Mouse (Mus musculus): ENCODE measurements at regions not wholly inside any gene's neighbourhood (a gene's known extent, or its start where the extent isn't known, plus 50 kb on each side); places are given as distances from the start of the nearest gene placed in this dataset.

DNA sequence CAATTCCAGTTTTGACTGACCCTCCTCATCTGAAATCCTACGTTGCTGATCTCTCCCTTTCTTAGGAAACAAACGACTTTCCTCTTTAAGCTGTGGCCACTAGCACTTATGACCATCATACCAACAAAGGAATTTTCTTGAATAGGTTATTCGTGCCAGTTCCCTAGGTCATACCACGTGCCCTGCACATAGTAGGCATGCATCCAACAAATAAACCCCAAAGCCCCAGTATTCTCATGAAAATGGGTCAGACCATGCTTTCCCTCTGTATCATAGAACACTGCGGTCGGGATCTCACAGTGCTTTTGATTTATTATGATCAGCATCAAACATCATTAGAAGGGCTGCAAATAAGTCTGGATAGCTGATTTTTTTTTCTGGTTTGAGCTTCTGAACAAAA, 139.4 kb downstream of the Emp1 start:
- DNase-seq (ENCODE audit: low read depth, low spot score), result no peak
- Histone ChIP-seq H3K4me1 (ENCODE audit: control insufficient read depth in 2 of 2, insufficient read depth in 2 of 2, low read length in 2 of 2, poor library complexity in 1 of 2) (no peaks in the 10 kb centered on the region), H3K4me3 (ENCODE audit: insufficient read depth in 1 of 2, low read depth in 1 of 2, low read length in 2 of 2, poor library complexity in 1 of 2, severe bottlenecking in 1 of 2) (no peak overlapping the region), H3K27ac (ENCODE audit: insufficient read depth, low read depth, low read length, poor library complexity, severe bottlenecking) (no peak overlapping the region), H3K36me3 (ENCODE audit: control insufficient read depth, insufficient read depth, low read length, poor library complexity, severe bottlenecking) (no peaks in the 10 kb centered on the region), H3K9me3 (ENCODE audit: control insufficient read depth, insufficient read depth, low read depth, low read length) (no peaks in the 10 kb centered on the region), H3K9ac (ENCODE audit: insufficient read depth, low read depth, low read length, poor library complexity, severe bottlenecking) (no peak overlapping the region)
- in situ Hi-C loops (cut with MboI; ENCODE audit: low sequenced_read_pairs in 2 of 2, unreplicated experiment in 2 of 2), result no loop called here
- no peak for TF ChIP-seq HCFC1 (IDR thresholded peaks at IDR 0.05; ENCODE audit: borderline replicate concordance, insufficient read depth, low read length)
- no peak for TF ChIP-seq CHD2 (IDR thresholded peaks at IDR 0.05; ENCODE audit: low read depth, low read length)
- TF ChIP-seq MAFK (IDR thresholded peaks at IDR 0.05; ENCODE audit: insufficient read depth, low read depth, low read length), result no peak
- TF ChIP-seq ZC3H11A (IDR thresholded peaks at IDR 0.05; ENCODE audit: borderline replicate concordance, low read depth, low read length), result no peak
- no peak for TF ChIP-seq ZNF384 (IDR thresholded peaks at IDR 0.05; ENCODE audit: low read depth, low read length)

GRCm38 (mm10) chr6:135502405-135502804, 140.1 kb downstream of the Emp1 start:
- no peaks in the 10 kb centered on the region for H3K9me3 ChIP-seq (ENCODE audit: control insufficient read depth, insufficient read depth, low read depth, low read length)
- no peak overlapping the region for H3K9ac ChIP-seq (ENCODE audit: insufficient read depth, low read depth, low read length, poor library complexity, severe bottlenecking)
- TF ChIP-seq CHD2 (IDR thresholded peaks at IDR 0.05; ENCODE audit: low read depth, low read length) (no peak), HCFC1 (IDR thresholded peaks at IDR 0.05; ENCODE audit: borderline replicate concordance, insufficient read depth, low read length) (no peak), ZC3H11A (IDR thresholded peaks at IDR 0.05; ENCODE audit: borderline replicate concordance, low read depth, low read length) (no peak), ZNF384 (IDR thresholded peaks at IDR 0.05; ENCODE audit: low read depth, low read length) (no peak), MAFK (IDR thresholded peaks at IDR 0.05; ENCODE audit: insufficient read depth, low read depth, low read length) (no peak)
- in situ Hi-C loops (cut with MboI; ENCODE audit: low sequenced_read_pairs in 2 of 2, unreplicated experiment in 2 of 2), result no loop called here
- H3K27ac ChIP-seq (ENCODE audit: insufficient read depth, low read depth, low read length, poor library complexity, severe bottlenecking), result no peak overlapping the region
- DNase-seq (ENCODE audit: low read depth, low spot score), result no peak
- no peaks in the 10 kb centered on the region for H3K4me1 ChIP-seq (ENCODE audit: control insufficient read depth in 2 of 2, insufficient read depth in 2 of 2, low read length in 2 of 2, poor library complexity in 1 of 2)
- no peak overlapping the region for H3K4me3 ChIP-seq (ENCODE audit: insufficient read depth in 1 of 2, low read depth in 1 of 2, low read length in 2 of 2, poor library complexity in 1 of 2, severe bottlenecking in 1 of 2)
- H3K36me3 ChIP-seq (ENCODE audit: control insufficient read depth, insufficient read depth, low read length, poor library complexity, severe bottlenecking), result no peaks in the 10 kb centered on the region

DNA sequence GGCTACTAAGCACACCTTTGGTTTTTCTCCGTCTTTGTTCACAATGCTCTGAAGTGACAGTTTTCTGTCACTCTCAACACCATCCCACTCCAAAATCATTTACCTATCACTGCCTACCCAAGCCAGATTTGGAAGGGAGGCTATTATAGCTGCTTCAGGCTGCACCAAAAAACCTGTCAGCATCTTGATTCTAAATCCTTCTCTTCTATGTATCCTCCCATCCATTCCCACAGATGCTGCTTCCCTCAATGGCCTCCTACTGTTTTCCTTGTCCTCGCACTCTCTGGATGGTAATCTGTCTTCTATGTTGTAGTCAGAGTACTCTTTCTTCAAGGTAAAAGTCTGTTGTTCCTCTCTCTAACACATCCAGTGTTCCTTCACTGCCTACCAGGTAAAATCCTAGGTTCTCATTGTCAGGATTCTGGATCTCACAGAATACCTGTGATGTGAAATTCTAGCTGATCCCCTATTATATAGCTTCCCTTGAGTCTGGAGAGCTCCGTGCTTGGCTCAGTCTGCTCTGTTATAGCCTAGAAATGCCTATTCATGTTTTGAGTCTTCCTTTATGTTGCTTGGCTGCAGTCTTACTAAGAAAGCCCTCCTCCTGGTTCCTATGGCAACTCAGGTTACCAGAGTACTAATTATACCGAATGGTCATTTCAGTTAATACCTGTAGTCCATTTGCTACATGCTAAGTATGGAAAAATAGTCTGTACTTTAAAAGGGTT, 156.5 kb downstream of the Emp1 start:
- in situ Hi-C loops (cut with MboI; ENCODE audit: low sequenced_read_pairs in 2 of 2, unreplicated experiment in 2 of 2), result no loop called here
- no peak overlapping the region for H3K4me3 ChIP-seq (ENCODE audit: insufficient read depth in 1 of 2, low read depth in 1 of 2, low read length in 2 of 2, poor library complexity in 1 of 2, severe bottlenecking in 1 of 2)
- H3K36me3 ChIP-seq (ENCODE audit: control insufficient read depth, insufficient read depth, low read length, poor library complexity, severe bottlenecking), result no peaks in the 10 kb centered on the region
- H3K4me1 ChIP-seq (ENCODE audit: control insufficient read depth in 2 of 2, insufficient read depth in 2 of 2, low read length in 2 of 2, poor library complexity in 1 of 2), result no peaks in the 10 kb centered on the region
- H3K9me3 ChIP-seq (ENCODE audit: control insufficient read depth, insufficient read depth, low read depth, low read length), result no peaks in the 10 kb centered on the region
- TF ChIP-seq MAFK (IDR thresholded peaks at IDR 0.05; ENCODE audit: insufficient read depth, low read depth, low read length), result no peak
- no peak for TF ChIP-seq HCFC1 (IDR thresholded peaks at IDR 0.05; ENCODE audit: borderline replicate concordance, insufficient read depth, low read length)
- no peak for TF ChIP-seq CHD2 (IDR thresholded peaks at IDR 0.05; ENCODE audit: low read depth, low read length)
- no peak for TF ChIP-seq ZNF384 (IDR thresholded peaks at IDR 0.05; ENCODE audit: low read depth, low read length)
- no peak for TF ChIP-seq ZC3H11A (IDR thresholded peaks at IDR 0.05; ENCODE audit: borderline replicate concordance, low read depth, low read length)
- no peak overlapping the region for H3K27ac ChIP-seq (ENCODE audit: insufficient read depth, low read depth, low read length, poor library complexity, severe bottlenecking)
- no peak overlapping the region for H3K9ac ChIP-seq (ENCODE audit: insufficient read depth, low read depth, low read length, poor library complexity, severe bottlenecking)
- DNase-seq (ENCODE audit: low read depth, low spot score), result no peak

- DNase-seq (ENCODE audit: low read depth, low spot score), result no peak
- in situ Hi-C loops (cut with MboI; ENCODE audit: low sequenced_read_pairs in 2 of 2, unreplicated experiment in 2 of 2), result no loop called here
- Histone ChIP-seq H3K4me3 (ENCODE audit: insufficient read depth in 1 of 2, low read depth in 1 of 2, low read length in 2 of 2, poor library complexity in 1 of 2, severe bottlenecking in 1 of 2) (no peak overlapping the region), H3K9ac (ENCODE audit: insufficient read depth, low read depth, low read length, poor library complexity, severe bottlenecking) (no peak overlapping the region), H3K27ac (ENCODE audit: insufficient read depth, low read depth, low read length, poor library complexity, severe bottlenecking) (no peak overlapping the region), H3K4me1 (ENCODE audit: control insufficient read depth in 2 of 2, insufficient read depth in 2 of 2, low read length in 2 of 2, poor library complexity in 1 of 2) (no peaks in the 10 kb centered on the region), H3K9me3 (ENCODE audit: control insufficient read depth, insufficient read depth, low read depth, low read length) (no peaks in the 10 kb centered on the region), H3K36me3 (ENCODE audit: control insufficient read depth, insufficient read depth, low read length, poor library complexity, severe bottlenecking) (no peaks in the 10 kb centered on the region)
- TF ChIP-seq HCFC1 (IDR thresholded peaks at IDR 0.05; ENCODE audit: borderline replicate concordance, insufficient read depth, low read length) (no peak), MAFK (IDR thresholded peaks at IDR 0.05; ENCODE audit: insufficient read depth, low read depth, low read length) (no peak), CHD2 (IDR thresholded peaks at IDR 0.05; ENCODE audit: low read depth, low read length) (no peak), ZNF384 (IDR thresholded peaks at IDR 0.05; ENCODE audit: low read depth, low read length) (no peak), ZC3H11A (IDR thresholded peaks at IDR 0.05; ENCODE audit: borderline replicate concordance, low read depth, low read length) (no peak)
Observed at GRCm38 (mm10) chr6:135519438-135519803, 157.1 kb downstream of the Emp1 start.

Measured in ES-E14 (cell line).